Mouse (Mus musculus): ENCODE results near the gene Sh3bp5. TPM values are rescaled to one million over a fixed set of nuclear protein-coding genes. Genes with fewer than 3 reads are reported as not detected.

The Sh3bp5 gene
- polyA plus RNA-seq, 1 experiment = 72.9 TPM

DNA sequence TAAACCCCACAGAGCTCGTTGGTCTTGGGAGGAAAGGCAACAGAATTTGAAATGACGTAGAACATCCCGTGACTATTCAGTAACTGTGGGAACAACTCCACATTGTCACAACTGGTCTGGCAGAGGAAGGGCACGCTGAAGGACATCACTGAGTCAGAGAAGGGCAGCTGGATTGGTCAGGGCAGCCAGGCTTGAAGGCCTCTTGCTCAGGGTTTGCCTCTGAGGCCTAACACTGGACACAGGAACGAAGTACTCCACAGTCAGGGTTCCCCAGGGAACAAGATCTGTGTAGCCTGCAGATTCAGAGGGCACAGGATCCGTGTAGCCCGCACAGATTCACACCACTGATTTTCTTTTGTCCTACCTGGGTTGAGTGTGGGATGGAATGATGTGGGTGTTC is 35.6 kb downstream of the Sh3bp5 start:
- no peak for TF ChIP-seq POLR2A (IDR thresholded peaks at IDR 0.05; ENCODE audit: borderline replicate concordance, insufficient read depth, low read length)
- no peak for TF ChIP-seq CTCF (IDR thresholded peaks at IDR 0.05; ENCODE audit: borderline replicate concordance, insufficient read depth, low read depth, low read length)
- no peak for DNase-seq
- H3K4me3 ChIP-seq (replicated peaks; ENCODE audit: insufficient read depth, low read depth, low read length) = no peak overlapping the region
- H3K27ac ChIP-seq (ENCODE audit: insufficient read depth, low read length) = no peak overlapping the region
- H3K4me1 ChIP-seq (ENCODE audit: control insufficient read depth, insufficient read depth, low read length) = peaks cover 61% of the 10 kb centered on the region
- H3K27me3 ChIP-seq (ENCODE audit: control insufficient read depth, insufficient read depth, low read length) = no peaks in the 10 kb centered on the region
- 83% methylated on average over 7 of the region's 7 CpGs for WGBS

GRCm38 (mm10) chr14:31399271-31399670 is 36.6 kb downstream of the Sh3bp5 start:
- no peak for DNase-seq
- H3K4me3 ChIP-seq (replicated peaks; ENCODE audit: insufficient read depth, low read depth, low read length) = no peak overlapping the region
- H3K27ac ChIP-seq (ENCODE audit: insufficient read depth, low read length) = no peak overlapping the region
- 87% methylated on average over 3 of the region's 3 CpGs for WGBS
- H3K27me3 ChIP-seq (ENCODE audit: control insufficient read depth, insufficient read depth, low read length) = no peaks in the 10 kb centered on the region
- TF ChIP-seq CTCF (IDR thresholded peaks at IDR 0.05; ENCODE audit: borderline replicate concordance, insufficient read depth, low read depth, low read length) (no peak), POLR2A (IDR thresholded peaks at IDR 0.05; ENCODE audit: borderline replicate concordance, insufficient read depth, low read length) (no peak)
- H3K4me1 ChIP-seq (ENCODE audit: control insufficient read depth, insufficient read depth, low read length) = peaks cover 62% of the 10 kb centered on the region

- no peak for DNase-seq
- TF ChIP-seq POLR2A (IDR thresholded peaks at IDR 0.05; ENCODE audit: borderline replicate concordance, insufficient read depth, low read length) (no peak), CTCF (IDR thresholded peaks at IDR 0.05; ENCODE audit: borderline replicate concordance, insufficient read depth, low read depth, low read length) (no peak)
- WGBS = 90% methylated on average over 11 of the region's 11 CpGs
- Histone ChIP-seq H3K4me1 (ENCODE audit: control insufficient read depth, insufficient read depth, low read length) (peaks cover 62% of the 10 kb centered on the region), H3K27ac (ENCODE audit: insufficient read depth, low read length) (no peak overlapping the region), H3K27me3 (ENCODE audit: control insufficient read depth, insufficient read depth, low read length) (no peaks in the 10 kb centered on the region), H3K4me3 (replicated peaks; ENCODE audit: insufficient read depth, low read depth, low read length) (no peak overlapping the region)
These were observed 37.1 kb downstream of the Sh3bp5 start for GRCm38 (mm10) chr14:31398819-31399218.

GRCm38 (mm10) chr14:31397791-31398595 is 37.9 kb downstream of the Sh3bp5 start:
- TF ChIP-seq CTCF (IDR thresholded peaks at IDR 0.05; ENCODE audit: borderline replicate concordance, insufficient read depth, low read depth, low read length) = no peak
- TF ChIP-seq POLR2A (IDR thresholded peaks at IDR 0.05; ENCODE audit: borderline replicate concordance, insufficient read depth, low read length) = no peak
- H3K4me1 ChIP-seq (ENCODE audit: control insufficient read depth, insufficient read depth, low read length) = peaks cover 65% of the 10 kb centered on the region
- no peaks in the 10 kb centered on the region for H3K27me3 ChIP-seq (ENCODE audit: control insufficient read depth, insufficient read depth, low read length)
- no peak overlapping the region for H3K4me3 ChIP-seq (replicated peaks; ENCODE audit: insufficient read depth, low read depth, low read length)
- H3K27ac ChIP-seq (ENCODE audit: insufficient read depth, low read length) = peak overlapping the region; percentile 13; the same call in 1 of the 2 replicates
- WGBS = 31% methylated on average over 9 of the region's 9 CpGs
- peak in 1 of 2 experiments; percentile 42 for DNase-seq

GRCm38 (mm10) chr14:31397353-31397752 is 38.5 kb downstream of the Sh3bp5 start:
- Histone ChIP-seq H3K27me3 (ENCODE audit: control insufficient read depth, insufficient read depth, low read length) (no peaks in the 10 kb centered on the region), H3K4me3 (replicated peaks; ENCODE audit: insufficient read depth, low read depth, low read length) (no peak overlapping the region), H3K27ac (ENCODE audit: insufficient read depth, low read length) (no peak overlapping the region; the same call in 1 of the 2 replicates), H3K4me1 (ENCODE audit: control insufficient read depth, insufficient read depth, low read length) (peaks cover 65% of the 10 kb centered on the region)
- 52% methylated on average over 12 of the region's 12 CpGs for WGBS
- TF ChIP-seq POLR2A (IDR thresholded peaks at IDR 0.05; ENCODE audit: borderline replicate concordance, insufficient read depth, low read length) = no peak
- no peak for TF ChIP-seq CTCF (IDR thresholded peaks at IDR 0.05; ENCODE audit: borderline replicate concordance, insufficient read depth, low read depth, low read length)
- DNase-seq = no peak

DNA sequence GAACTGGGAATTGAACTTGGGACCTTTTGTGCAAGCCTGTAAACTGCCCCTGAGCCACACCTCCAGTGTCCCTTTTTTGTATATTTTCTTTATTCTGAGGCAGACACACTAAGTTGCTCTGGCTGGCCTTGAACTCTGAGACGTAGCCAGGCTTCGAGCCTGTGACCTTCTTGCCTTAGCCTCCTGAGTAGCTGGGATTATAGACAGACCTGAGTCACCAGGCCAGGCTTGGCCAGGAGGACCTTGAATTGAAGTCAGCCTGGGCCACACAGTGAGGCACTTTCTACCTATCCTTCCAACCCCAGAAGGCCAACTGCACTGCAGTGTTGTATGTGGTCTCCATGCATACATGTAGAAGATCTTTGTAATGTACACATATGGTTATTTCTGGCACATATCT is 39.5 kb downstream of the Sh3bp5 start:
- Histone ChIP-seq H3K27me3 (ENCODE audit: control insufficient read depth, insufficient read depth, low read length) (no peaks in the 10 kb centered on the region), H3K27ac (ENCODE audit: insufficient read depth, low read length) (no peak overlapping the region), H3K4me3 (replicated peaks; ENCODE audit: insufficient read depth, low read depth, low read length) (no peak overlapping the region), H3K4me1 (ENCODE audit: control insufficient read depth, insufficient read depth, low read length) (peaks cover 64% of the 10 kb centered on the region)
- DNase-seq = no peak
- TF ChIP-seq CTCF (IDR thresholded peaks at IDR 0.05; ENCODE audit: borderline replicate concordance, insufficient read depth, low read depth, low read length) (no peak), POLR2A (IDR thresholded peaks at IDR 0.05; ENCODE audit: borderline replicate concordance, insufficient read depth, low read length) (no peak)
- 84% methylated on average over 2 of the region's 2 CpGs for WGBS

- TF ChIP-seq POLR2A (IDR thresholded peaks at IDR 0.05; ENCODE audit: borderline replicate concordance, insufficient read depth, low read length) (no peak), CTCF (IDR thresholded peaks at IDR 0.05; ENCODE audit: borderline replicate concordance, insufficient read depth, low read depth, low read length) (no peak)
- peaks cover 57% of the 10 kb centered on the region for H3K4me1 ChIP-seq (ENCODE audit: control insufficient read depth, insufficient read depth, low read length)
- H3K27me3 ChIP-seq (ENCODE audit: control insufficient read depth, insufficient read depth, low read length) = no peaks in the 10 kb centered on the region
- 95% methylated on average over 7 of the region's 7 CpGs for WGBS
- no peak for DNase-seq
- no peak overlapping the region for H3K4me3 ChIP-seq (replicated peaks; ENCODE audit: insufficient read depth, low read depth, low read length)
- H3K27ac ChIP-seq (ENCODE audit: insufficient read depth, low read length) = no peak overlapping the region
These were observed 40.2 kb downstream of the Sh3bp5 start for GRCm38 (mm10) chr14:31395629-31396199.

Data from cerebellum, adult 2 months (tissue).